Mouse (Mus musculus) MEL (cell line): Measurements from ENCODE around the gene Lhfp. TPM values are rescaled to one million over a fixed set of nuclear protein-coding genes. Genes with fewer than 3 reads are reported as not detected.

ENCODE experiments used
- DNase-seq: peaks from one replicate; pipeline ENCODE4 v3.0.0; 2011; ENCODE audit warnings: low read depth, low spot score
- H3K27ac ChIP-seq: 2 replicates; pipeline ENCODE4 v1.5.1; 2012; ENCODE audit warnings: low read depth, mild to moderate bottlenecking, control low read depth, low read length, moderate library complexity; ENCODE audit not compliant: control insufficient read depth
- H3K27me3 ChIP-seq, 2 experiments: fragments of 150-350 bp in 1 of 2; sonication (generic) in 1 of 2; 2 replicates each; pipeline ENCODE4 v1.6.1; 2012; ENCODE audit warnings: low read length in 2 of 2, mild to moderate bottlenecking in 2 of 2, improper control_type of control experiment in 1 of 2, moderate library complexity in 1 of 2; ENCODE audit not compliant: insufficient read depth in 2 of 2, control insufficient read depth in 1 of 2
- H3K36me3 ChIP-seq, 2 experiments: 2 replicates each; pipeline ENCODE4 v1.6.1; 2012 to 2014; ENCODE audit warnings: low read length in 2 of 2, improper control_type of control experiment in 1 of 2, inconsistent platforms in 1 of 2, mild to moderate bottlenecking in 1 of 2; ENCODE audit not compliant: insufficient read depth in 2 of 2, control insufficient read depth in 1 of 2
- H3K4me1 ChIP-seq, 2 experiments: fragments of 150-350 bp in 1 of 2; sonication (generic) in 1 of 2; 2 replicates each; pipeline ENCODE4 v1.6.1; 2012; ENCODE audit warnings: low read length in 2 of 2, improper control_type of control experiment in 1 of 2, mild to moderate bottlenecking in 1 of 2; ENCODE audit not compliant: insufficient read depth in 2 of 2, control insufficient read depth in 1 of 2
- H3K4me3 ChIP-seq, 2 experiments: fragments of 150-350 bp in 1 of 2; sonication (generic) in 1 of 2; 2 replicates each; pipeline ENCODE4 v1.5.1; 2012; ENCODE audit warnings: low read depth in 2 of 2, low read length in 2 of 2, mild to moderate bottlenecking in 2 of 2, moderate library complexity in 2 of 2, control low read depth in 1 of 2, improper control_type of control experiment in 1 of 2; ENCODE audit not compliant: control insufficient read depth in 1 of 2, insufficient read depth in 1 of 2
- H3K79me2 ChIP-seq: 2 replicates; pipeline ENCODE4 v1.6.1; 2012; ENCODE audit warnings: mild to moderate bottlenecking, low read length, moderate library complexity; ENCODE audit not compliant: control insufficient read depth, poor library complexity, insufficient read depth
- H3K9ac ChIP-seq: 2 replicates; pipeline ENCODE4 v1.6.1; 2012; ENCODE audit warnings: low read depth, mild to moderate bottlenecking, control low read depth, low read length, moderate library complexity; ENCODE audit not compliant: control insufficient read depth, poor library complexity, severe bottlenecking
- H3K9me3 ChIP-seq: fragments of 150-350 bp; sonication (generic); replicated peaks from 2 replicates; pipeline ENCODE4 v1.6.1; 2012; ENCODE audit warnings: mild to moderate bottlenecking, low read length, improper control_type of control experiment, moderate library complexity; ENCODE audit not compliant: insufficient read depth
- CHD1 ChIP-seq: IDR thresholded peaks from 2 replicates; pipeline ENCODE4 v1.6.1; 2012; ENCODE audit warnings: low read depth, mild to moderate bottlenecking, inconsistent platforms, low read length, improper control_type of control experiment
- CHD2 ChIP-seq: IDR thresholded peaks from 2 replicates; pipeline ENCODE4 v1.6.1; 2011; ENCODE audit warnings: low read length, improper control_type of control experiment
- CTCF ChIP-seq, 3 experiments: IDR thresholded peaks in 2 of 3; conservative IDR thresholded peaks in 1 of 3; 2 replicates each; pipeline ENCODE4 v1.5.1; 2011 to 2012; ENCODE audit warnings: low read length in 3 of 3, low read depth in 2 of 3, mild to moderate bottlenecking in 2 of 3, improper control_type of control experiment in 1 of 3, inconsistent platforms in 1 of 3, mixed read lengths in 1 of 3, moderate library complexity in 1 of 3; ENCODE audit not compliant: control insufficient read depth in 1 of 3, insufficient read depth in 1 of 3, poor library complexity in 1 of 3, severe bottlenecking in 1 of 3
- ETS1 ChIP-seq: IDR thresholded peaks from 2 replicates; pipeline ENCODE4 v1.6.1; 2012; ENCODE audit warnings: low read depth, mild to moderate bottlenecking, inconsistent platforms, low read length, improper control_type of control experiment, moderate library complexity
- JUND ChIP-seq: IDR thresholded peaks from 2 replicates; pipeline ENCODE4 v1.6.1; 2011; ENCODE audit warnings: low read depth, mild to moderate bottlenecking, improper control_type of control experiment, low read length
- MAFK ChIP-seq: IDR thresholded peaks from 2 replicates; pipeline ENCODE4 v1.6.1; 2011; ENCODE audit warnings: low read depth, mild to moderate bottlenecking, low read length, improper control_type of control experiment, borderline replicate concordance
- MAX ChIP-seq: IDR thresholded peaks from 2 replicates; pipeline ENCODE4 v1.6.1; 2011; ENCODE audit warnings: low read length, improper control_type of control experiment
- MAZ ChIP-seq: IDR thresholded peaks from 2 replicates; pipeline ENCODE4 v1.6.1; 2012; ENCODE audit warnings: low read depth, mild to moderate bottlenecking, inconsistent platforms, low read length, improper control_type of control experiment
- MEF2A ChIP-seq: IDR thresholded peaks from 2 replicates; pipeline ENCODE4 v1.6.1; 2014; ENCODE audit warnings: low read depth, mild to moderate bottlenecking, inconsistent platforms, low read length, improper control_type of control experiment; ENCODE audit not compliant: poor library complexity, insufficient replicate concordance, severe bottlenecking; ENCODE audit errors: extremely low read depth
- MXI1 ChIP-seq: IDR thresholded peaks from 2 replicates; pipeline ENCODE4 v1.6.1; 2011; ENCODE audit warnings: mild to moderate bottlenecking, low read depth, low read length, improper control_type of control experiment
- MYB ChIP-seq: IDR thresholded peaks from 2 replicates; pipeline ENCODE4 v1.6.1; 2011; ENCODE audit warnings: mild to moderate bottlenecking, low read depth, low read length, improper control_type of control experiment
- MYC ChIP-seq: IDR thresholded peaks from 2 replicates; pipeline ENCODE4 v1.6.1; 2011; ENCODE audit warnings: low read depth, mild to moderate bottlenecking, low read length, improper control_type of control experiment, moderate library complexity
- NELFE ChIP-seq: IDR thresholded peaks from 2 replicates; pipeline ENCODE4 v1.6.1; 2011; ENCODE audit warnings: low read depth, low read length, improper control_type of control experiment
- NRF1 ChIP-seq: IDR thresholded peaks from 2 replicates; pipeline ENCODE4 v1.6.1; 2014; ENCODE audit warnings: low read depth, mild to moderate bottlenecking, inconsistent platforms, low read length, improper control_type of control experiment, moderate library complexity; ENCODE audit not compliant: poor library complexity, insufficient read depth, severe bottlenecking
- POLR2AphosphoS5 ChIP-seq: IDR thresholded peaks from 2 replicates; pipeline ENCODE4 v1.6.1; 2012; ENCODE audit warnings: low read depth, borderline replicate concordance, mild to moderate bottlenecking, inconsistent platforms, low read length, moderate library complexity, mixed read lengths
- RCOR1 ChIP-seq: IDR thresholded peaks from 2 replicates; pipeline ENCODE4 v1.6.1; 2012; ENCODE audit warnings: low read depth, mild to moderate bottlenecking, inconsistent platforms, low read length, improper control_type of control experiment
- TBP ChIP-seq: IDR thresholded peaks from 2 replicates; pipeline ENCODE4 v1.8.0; 2011; ENCODE audit warnings: low read depth, low read length, improper control_type of control experiment
- TCF12 ChIP-seq: IDR thresholded peaks from 2 replicates; pipeline ENCODE4 v1.6.1; 2014; ENCODE audit warnings: low read depth, mild to moderate bottlenecking, inconsistent platforms, low read length, improper control_type of control experiment, moderate library complexity
- ZKSCAN1 ChIP-seq: IDR thresholded peaks from 2 replicates; pipeline ENCODE4 v1.6.1; 2012; ENCODE audit warnings: low read depth, mild to moderate bottlenecking, inconsistent platforms, low read length, improper control_type of control experiment, moderate library complexity
- ZNF384 ChIP-seq: IDR thresholded peaks from 2 replicates; pipeline ENCODE4 v1.6.1; 2012; ENCODE audit warnings: low read depth, mild to moderate bottlenecking, inconsistent platforms, low read length, improper control_type of control experiment
- polyA plus RNA-seq, 2 experiments: library from polyadenylated mRNA; stranded (reverse) in 1 of 2; unstranded in 1 of 2; fragments of >175 nt in 1 of 2; fragments of >200 nt in 1 of 2; gene quantifications; 2 replicates each; pipeline versions ENCODE4 v1.2.1 to v1.2.4; 2012; ENCODE audit warnings: low replicate concordance in 2 of 2, low read depth in 1 of 2; ENCODE audit not compliant: insufficient read length in 2 of 2, insufficient read depth in 1 of 2, missing spikeins in 1 of 2
- total RNA-seq: library from RNA; depleted of rRNA; stranded (reverse); fragments of 300-350 nt; gene quantifications from 2 replicates; pipeline ENCODE4 v1.2.3, GENCODE M21; 2012

Lhfp gene
- total and polyA plus RNA-seq, 3 experiments = not detected

DNA sequence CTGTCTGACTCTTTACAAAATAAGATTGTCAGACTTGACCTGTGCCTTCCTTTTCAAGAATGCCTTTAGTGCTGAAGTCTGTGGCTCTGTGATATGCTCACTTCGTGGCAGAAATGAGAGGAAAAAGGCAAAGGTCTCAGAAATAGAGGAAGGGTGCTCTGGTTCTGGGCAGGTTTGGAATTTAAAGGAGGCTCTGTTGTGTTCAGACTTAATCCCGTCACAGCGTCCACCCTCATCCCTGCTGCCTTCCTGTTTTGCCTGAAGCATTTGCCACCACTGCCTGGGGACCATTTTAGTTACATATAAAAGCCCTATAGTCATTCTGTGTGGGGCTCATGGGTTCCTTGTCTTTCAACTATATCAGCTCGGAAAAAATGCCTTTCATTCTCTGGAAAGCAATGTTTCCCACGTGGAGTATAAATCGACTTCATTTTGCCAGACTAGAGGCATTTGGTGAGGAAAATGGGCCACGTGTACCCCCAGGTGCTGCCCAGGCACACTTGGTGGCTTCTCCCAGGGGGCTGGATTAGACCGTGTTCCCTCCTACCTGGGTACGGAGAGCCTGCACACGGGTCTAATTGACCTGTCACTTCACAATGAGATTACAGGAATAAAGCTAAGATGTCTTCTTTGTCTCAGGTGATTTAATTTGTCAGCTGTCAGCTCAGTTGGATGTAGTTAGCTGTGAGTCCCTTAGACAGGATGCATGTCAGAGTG is 207.0 kb downstream of the Lhfp start:
- TF ChIP-seq POLR2AphosphoS5 (no peak), CHD1 (no peak), NRF1 (no peak), MAZ (no peak), ETS1 (no peak), MYC (no peak), ZNF384 (no peak), MXI1 (no peak), ZKSCAN1 (no peak), JUND (no peak), CHD2 (no peak), TCF12 (no peak), MEF2A (no peak), MAX (no peak), MAFK (no peak), RCOR1 (no peak), CTCF (IDR thresholded peaks at IDR 0.05 in 2 of 3, conservative IDR thresholded peaks at IDR 0.05 in 1 of 3; ENCODE audit: control insufficient read depth in 1 of 3, insufficient read depth in 1 of 3, low read depth in 2 of 3, low read length in 3 of 3, poor library complexity in 1 of 3, severe bottlenecking in 1 of 3) (no peak)
- TF ChIP-seq, all 39 proteins: peak for 0
- H3K79me2 ChIP-seq = no peaks in the 10 kb centered on the region
- no peaks in the 10 kb centered on the region for H3K27me3 ChIP-seq
- no peaks in the 10 kb centered on the region for H3K36me3 ChIP-seq
- no peak overlapping the region for H3K27ac ChIP-seq
- no peaks in the 10 kb centered on the region for H3K9me3 ChIP-seq
- H3K4me3 ChIP-seq = no peak overlapping the region
- no peaks in the 10 kb centered on the region for H3K4me1 ChIP-seq
- no peak for DNase-seq
- no peak overlapping the region for H3K9ac ChIP-seq

DNA sequence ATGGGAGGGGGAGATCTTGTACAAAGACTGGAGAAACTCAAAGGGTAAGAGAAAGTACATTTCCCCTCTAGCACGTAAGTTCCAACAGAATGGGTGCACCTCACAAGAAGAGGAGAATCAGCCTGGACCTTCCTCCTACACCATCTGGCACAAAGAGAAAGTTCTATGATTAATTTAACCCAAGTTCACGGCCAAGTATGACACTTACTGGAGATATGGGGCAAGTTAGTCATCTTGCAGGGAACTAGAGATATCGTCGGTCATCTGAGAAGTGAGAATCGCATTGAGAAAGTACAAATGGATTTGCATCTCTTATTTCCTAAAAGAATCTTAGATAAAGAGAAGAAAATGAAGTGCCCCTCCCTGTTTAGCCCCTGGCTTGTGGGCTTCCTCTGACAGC is 211.2 kb downstream of the Lhfp start:
- H3K4me3 ChIP-seq = no peak overlapping the region
- H3K36me3 ChIP-seq = no peaks in the 10 kb centered on the region
- H3K9me3 ChIP-seq = no peaks in the 10 kb centered on the region
- H3K27me3 ChIP-seq = no peaks in the 10 kb centered on the region
- H3K79me2 ChIP-seq = no peaks in the 10 kb centered on the region
- no peak overlapping the region for H3K9ac ChIP-seq
- H3K27ac ChIP-seq = no peak overlapping the region
- DNase-seq = no peak
- TF ChIP-seq NELFE (no peak), MAFK (no peak), CHD1 (no peak), ETS1 (no peak), JUND (no peak), MYB (no peak), TBP (no peak)
- H3K4me1 ChIP-seq = no peaks in the 10 kb centered on the region
